9 mouse cellular contexts compared by ENCODE assay signal in the genomic region with DNA sequence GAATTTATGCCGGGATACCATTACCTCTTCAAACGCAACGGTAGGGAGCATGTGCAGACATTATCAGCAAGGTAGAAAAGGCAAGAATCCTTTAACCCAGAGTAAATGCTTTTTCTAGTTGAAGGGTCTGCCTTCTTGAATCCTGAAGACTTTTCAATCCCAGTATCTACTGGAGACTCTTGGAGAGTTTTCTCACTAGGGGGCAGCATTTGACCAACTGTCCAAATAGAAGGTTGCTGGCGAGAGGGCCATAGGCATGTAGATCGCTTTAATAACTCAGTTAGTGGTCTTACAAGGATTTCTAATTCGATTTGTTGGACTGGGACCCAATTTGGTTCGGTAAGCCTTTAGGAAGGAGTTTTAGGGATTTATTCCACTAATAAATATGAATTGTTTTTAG.
A peak's percentile ranks its signal among the peaks of the same experiment; 100 is the strongest.
DNase-seq lines count a peak whose midpoint lies in the region; ATAC-seq and TF ChIP-seq lines count a peak whose summit lies in the region.
"Had no signal": no experiment of that assay in that cellular context is flagged by ENCODE, and none has a peak within 500 bp of the region (broad histone marks: within the 10 kb centered on the region; RNA-seq: fewer than 3 reads in every experiment).

No protein-coding gene starts in this region.

- no peak overlapping the region for H3K27ac ChIP-seq in kidney, postnatal 0 days
- no peak overlapping the region for H3K27ac ChIP-seq in kidney, embryonic 16.5 days (ENCODE audit: low read length)
- no peak overlapping the region for H3K27ac ChIP-seq in cerebellum, adult 2 months (ENCODE audit: insufficient read depth, low read length)
- no peak overlapping the region for H3K27ac ChIP-seq in neural tube, embryonic 11.5 days (ENCODE audit: low read depth, low read length)
- H3K27ac ChIP-seq: neural tube, embryonic 12.5 days had no signal

- H3K9ac ChIP-seq in kidney, postnatal 0 days (ENCODE audit: low read depth, low read length), result no peak overlapping the region
- no peak overlapping the region for H3K9ac ChIP-seq in kidney, embryonic 16.5 days (replicated peaks; ENCODE audit: low read length)
- no peak overlapping the region for H3K9ac ChIP-seq in neural tube, embryonic 11.5 days (ENCODE audit: low read length)
- H3K9ac ChIP-seq: neural tube, embryonic 12.5 days had no signal

- no peaks in the 10 kb centered on the region for H3K4me1 ChIP-seq in kidney, postnatal 0 days (replicated peaks; ENCODE audit: insufficient read depth, low read length)
- H3K4me1 ChIP-seq in kidney, embryonic 16.5 days (ENCODE audit: insufficient read depth, low read length), result no peaks in the 10 kb centered on the region
- H3K4me1 ChIP-seq in cerebellum, adult 2 months (ENCODE audit: control insufficient read depth, insufficient read depth, low read length), result no peaks in the 10 kb centered on the region
- no peaks in the 10 kb centered on the region for H3K4me1 ChIP-seq in neural tube, embryonic 11.5 days (ENCODE audit: control insufficient read depth, insufficient read depth, low read length)
- H3K4me1 ChIP-seq: neural tube, embryonic 12.5 days had no signal

- 40% methylated on average over 7 of the region's 7 CpGs for WGBS in kidney, postnatal 0 days
- 44% methylated on average over 7 of the region's 7 CpGs for WGBS in kidney, embryonic 16.5 days
- WGBS in cerebellum, adult 2 months, result 25% methylated on average over 7 of the region's 7 CpGs
- 40% methylated on average over 7 of the region's 7 CpGs for WGBS in neural tube, embryonic 11.5 days

- H3K4me2 ChIP-seq in kidney, postnatal 0 days (ENCODE audit: low read length), result no peak overlapping the region
- H3K4me2 ChIP-seq in kidney, embryonic 16.5 days (replicated peaks; ENCODE audit: low read depth, low read length), result no peak overlapping the region
- no peak overlapping the region for H3K4me2 ChIP-seq in neural tube, embryonic 11.5 days (ENCODE audit: low read depth)
- H3K4me2 ChIP-seq: neural tube, embryonic 12.5 days had no signal

- no peaks in the 10 kb centered on the region for H3K36me3 ChIP-seq in kidney, postnatal 0 days (ENCODE audit: insufficient read depth, low read length)
- H3K36me3 ChIP-seq in kidney, embryonic 16.5 days (ENCODE audit: insufficient read depth, low read length), result no peaks in the 10 kb centered on the region
- H3K36me3 ChIP-seq in neural tube, embryonic 11.5 days (ENCODE audit: control insufficient read depth, insufficient read depth, low read length), result no peaks in the 10 kb centered on the region
- H3K36me3 ChIP-seq: neural tube, embryonic 12.5 days had no signal

- peak; percentile 85 for DNase-seq in kidney, postnatal 0 days (ENCODE audit: low spot score)
- DNase-seq in NIH3T3 (ENCODE audit: low read depth), result peak; percentile 72
- DNase-seq in cerebellum, adult 2 months, result peak; percentile 54 to 73
- peak; percentile 11 for DNase-seq in induced T-regulatory cell, adult 2 months (ENCODE audit: low read depth)
- DNase-seq in neural tube, embryonic 11.5 days (ENCODE audit: low spot score), result peak; percentile 50
- DNase-seq in urinary bladder, postnatal 36 days (ENCODE audit: low spot score in 2 of 2), result no peak
- DNase-seq in thymus, postnatal 14 days, result no peak

- H3K27me3 ChIP-seq in kidney, postnatal 0 days (ENCODE audit: insufficient read depth, low read length), result no peaks in the 10 kb centered on the region
- no peaks in the 10 kb centered on the region for H3K27me3 ChIP-seq in kidney, embryonic 16.5 days (ENCODE audit: insufficient read depth, low read length)
- no peaks in the 10 kb centered on the region for H3K27me3 ChIP-seq in cerebellum, adult 2 months (ENCODE audit: control insufficient read depth, insufficient read depth, low read length)
- H3K27me3 ChIP-seq in neural tube, embryonic 11.5 days (ENCODE audit: control insufficient read depth, insufficient read depth, low read length), result no peaks in the 10 kb centered on the region
- H3K27me3 ChIP-seq: neural tube, embryonic 12.5 days had no signal

- peak; percentile 75 for TF ChIP-seq CTCF in kidney, postnatal 0 days (IDR thresholded peaks at IDR 0.05; ENCODE audit: low read depth)
- TF ChIP-seq CTCF in cerebellum, adult 2 months (IDR thresholded peaks at IDR 0.05; ENCODE audit: borderline replicate concordance, insufficient read depth, low read depth, low read length), result peak; percentile 63; the same call in 1 of the 2 replicates

- TF ChIP-seq POLR2A in cerebellum, adult 2 months (IDR thresholded peaks at IDR 0.05; ENCODE audit: borderline replicate concordance, insufficient read depth, low read length), result no peak

- H3K9me3 ChIP-seq in kidney, postnatal 0 days (replicated peaks; ENCODE audit: low read length), result no peaks in the 10 kb centered on the region
- H3K9me3 ChIP-seq in kidney, embryonic 16.5 days (ENCODE audit: low read length), result no peaks in the 10 kb centered on the region
- H3K9me3 ChIP-seq in neural tube, embryonic 11.5 days (ENCODE audit: control insufficient read depth, low read length), result no peaks in the 10 kb centered on the region
- H3K9me3 ChIP-seq: neural tube, embryonic 12.5 days had no signal

- ATAC-seq in kidney, postnatal 0 days (replicated peaks; ENCODE audit: low FRiP score, low read depth), result no peak
- no peak for ATAC-seq in kidney, embryonic 16.5 days (ENCODE audit: low FRiP score, low TSS enrichment)
- ATAC-seq in neural tube, embryonic 11.5 days (ENCODE audit: insufficient read depth, low FRiP score, low TSS enrichment), result no peak

- no peak overlapping the region for H3K4me3 ChIP-seq in kidney, postnatal 0 days (replicated peaks; ENCODE audit: low read depth, low read length)
- no peak overlapping the region for H3K4me3 ChIP-seq in kidney, embryonic 16.5 days (ENCODE audit: low read length)
- no peak overlapping the region for H3K4me3 ChIP-seq in cerebellum, adult 2 months (replicated peaks; ENCODE audit: insufficient read depth, low read depth, low read length)
- H3K4me3 ChIP-seq in neural tube, embryonic 11.5 days (ENCODE audit: low read depth, low read length), result no peak overlapping the region
- H3K4me3 ChIP-seq: neural tube, embryonic 12.5 days had no signal

Comparison
In these comparisons a context has a peak if more than half of its experiments do, and no peak if none do; other contexts are left out.
1. DNase-seq: peak in kidney, postnatal 0 days (single experiment), NIH3T3 (single experiment), cerebellum, adult 2 months (2 of 2), induced T-regulatory cell, adult 2 months (single experiment) and neural tube, embryonic 11.5 days (single experiment); none in urinary bladder, postnatal 36 days (0 of 2) and thymus, postnatal 14 days (single experiment).